Mouse (Mus musculus): ENCODE measurements around the gene Prkg1.

DNA sequence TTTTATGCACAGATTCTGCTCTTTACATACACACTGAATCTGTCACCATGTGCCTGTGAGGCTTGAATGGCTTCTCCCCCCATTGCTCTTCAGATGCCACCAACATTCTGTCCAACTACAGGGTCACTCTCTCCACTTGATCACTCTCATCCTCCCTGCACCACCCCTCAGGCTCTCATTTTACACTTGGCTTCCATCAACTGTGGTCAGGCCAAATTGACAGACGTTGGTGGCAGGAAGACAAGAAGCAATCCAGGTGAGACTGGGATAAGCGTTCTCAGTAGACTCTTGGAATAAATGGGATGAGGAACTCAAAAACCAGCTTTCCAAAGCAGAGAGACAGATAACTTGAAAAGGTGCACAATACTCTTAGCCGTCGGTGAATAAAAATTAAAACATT is 786.7 kb downstream of the Prkg1 start:
- TF ChIP-seq CTCF (IDR thresholded peaks at IDR 0.05; ENCODE audit: borderline replicate concordance, insufficient read depth, low read depth, low read length) (no peak), POLR2A (IDR thresholded peaks at IDR 0.05; ENCODE audit: borderline replicate concordance, insufficient read depth, low read length) (no peak)

Measured in cerebellum, adult 2 months (tissue).